Mouse (Mus musculus) frontal cortex, postnatal 14 days (tissue): ENCODE data around the gene Gm44790.

Experiments used
- DNase-seq, 2 experiments: peaks; one replicate each; pipeline ENCODE4 v3.0.0; 2022; ENCODE audit warnings: low spot score in 2 of 2

Gm44790 gene

GRCm38 (mm10) chr6:86404100-86404861, 22.2 kb upstream of the Gm44790 start, which contains the start of gene Tia1:
Gene Tia1, plus strand, starts transcription at chr6:86404219.
- DNase-seq: peak; percentile 96

GRCm38 (mm10) chr6:86404996-86405395, 21.5 kb upstream of the Gm44790 start:
- DNase-seq: no peak

GRCm38 (mm10) chr6:86406306-86406705, 20.2 kb upstream of the Gm44790 start:
- no peak for DNase-seq

- DNase-seq: no peak
Measured at GRCm38 (mm10) chr6:86418711-86419110, 7.7 kb upstream of the Gm44790 start.

- DNase-seq: no peak
Measured at GRCm38 (mm10) chr6:86419239-86419638, 7.2 kb upstream of the Gm44790 start.

- DNase-seq: no peak
Measured at GRCm38 (mm10) chr6:86420491-86420890, 6.0 kb upstream of the Gm44790 start.

GRCm38 (mm10) chr6:86431531-86431930, 5.1 kb downstream of the Gm44790 start:
- DNase-seq: no peak

GRCm38 (mm10) chr6:86433696-86434095, 7.2 kb downstream of the Gm44790 start:
- DNase-seq: no peak

- peak; percentile 20 to 22 for DNase-seq
Measured at GRCm38 (mm10) chr6:86437711-86438110, 11.3 kb downstream of the Gm44790 start.

- peak; percentile 93 to 95 for DNase-seq
Measured at GRCm38 (mm10) chr6:86438272-86439118, 12.0 kb downstream of the Gm44790 start, which contains the start of gene C87436. Gene C87436, plus strand, starts transcription at chr6:86438374.

GRCm38 (mm10) chr6:86439119-86439496, 12.7 kb downstream of the Gm44790 start:
- no peak for DNase-seq

GRCm38 (mm10) chr6:86439531-86439930, 13.1 kb downstream of the Gm44790 start:
- DNase-seq: no peak

GRCm38 (mm10) chr6:86441571-86441970, 15.1 kb downstream of the Gm44790 start:
- DNase-seq: no peak

GRCm38 (mm10) chr6:86445551-86445950, 19.1 kb downstream of the Gm44790 start:
- DNase-seq: no peak

- no peak for DNase-seq
Measured at GRCm38 (mm10) chr6:86446927-86447568, 20.6 kb downstream of the Gm44790 start.

- no peak for DNase-seq
Measured at GRCm38 (mm10) chr6:86456727-86457126, 30.3 kb downstream of the Gm44790 start.

- DNase-seq: no peak
Measured at GRCm38 (mm10) chr6:86463079-86463478, 36.6 kb downstream of the Gm44790 start.

GRCm38 (mm10) chr6:86471317-86471716, 44.9 kb downstream of the Gm44790 start:
- no peak for DNase-seq

GRCm38 (mm10) chr6:86471760-86472099, 45.3 kb downstream of the Gm44790 start:
- no peak for DNase-seq

GRCm38 (mm10) chr6:86472100-86472955, 45.9 kb downstream of the Gm44790 start:
- peak; percentile 99 to 100 for DNase-seq

- no peak for DNase-seq
Measured at GRCm38 (mm10) chr6:86473077-86473476, 46.6 kb downstream of the Gm44790 start.
